10 mouse cellular contexts compared by ENCODE assay signal in the genomic region with DNA sequence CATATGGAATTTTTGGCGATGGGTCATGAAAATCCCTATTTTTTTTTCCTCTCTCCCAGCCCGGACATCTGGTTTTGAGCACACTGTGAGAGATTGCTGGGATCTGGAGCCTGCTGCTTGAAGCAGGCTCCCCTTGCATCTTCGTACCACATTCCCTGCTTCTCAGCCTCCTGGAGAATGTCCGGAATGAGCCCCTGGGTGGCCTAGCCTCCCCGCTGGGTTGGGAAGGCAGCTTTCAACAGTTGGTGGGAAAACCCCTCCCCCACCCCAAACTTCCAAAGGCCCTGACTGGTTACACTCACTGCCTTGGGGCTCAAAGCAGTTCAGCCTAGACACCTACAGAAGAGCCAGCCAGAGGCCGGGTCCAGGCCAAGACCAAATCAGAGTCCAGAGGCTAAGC. TPM values are rescaled to one million over a fixed set of nuclear protein-coding genes. Genes with fewer than 3 reads are reported as not detected.
DNase-seq lines count a peak whose midpoint lies in the region; ATAC-seq and TF ChIP-seq lines count a peak whose summit lies in the region.
"Had no signal": no experiment of that assay in that cellular context is flagged by ENCODE, and none has a peak within 500 bp of the region (broad histone marks: within the 10 kb centered on the region; RNA-seq: fewer than 3 reads in every experiment).

No protein-coding gene starts in this region.

- peak overlapping the region; percentile 64 for H3K27ac ChIP-seq in forebrain, embryonic 10.5 days
- H3K27ac ChIP-seq in forebrain, postnatal 0 days (ENCODE audit: low read depth, low read length), result no peak overlapping the region
- peak overlapping the region; percentile 82 for H3K27ac ChIP-seq in lung, embryonic 14.5 days (ENCODE audit: low read depth)
- H3K27ac ChIP-seq in embryonic facial prominence, embryonic 15.5 days (replicated peaks), result peak overlapping the region; percentile 90
- H3K27ac ChIP-seq in cerebellum, adult 2 months (ENCODE audit: insufficient read depth, low read length), result no peak overlapping the region

- no peak overlapping the region for H3K4me2 ChIP-seq in forebrain, postnatal 0 days (ENCODE audit: low read depth)
- no peak overlapping the region for H3K4me2 ChIP-seq in lung, embryonic 14.5 days
- no peak overlapping the region for H3K4me2 ChIP-seq in embryonic facial prominence, embryonic 15.5 days (replicated peaks)

- peak; percentile 50 for DNase-seq in forebrain, embryonic 10.5 days (ENCODE audit: extremely low spot score, low spot score)
- DNase-seq in forebrain, postnatal 0 days, result no peak
- peak; percentile 84 for DNase-seq in lung, embryonic 14.5 days
- DNase-seq in lung, adult 2 months, result no peak
- peak; percentile 66 for DNase-seq in neural tube, embryonic 10.5 days (ENCODE audit: extremely low spot score, low spot score)
- no peak for DNase-seq in layer of hippocampus, postnatal 36 days
- no peak for DNase-seq in cerebellum, adult 2 months
- DNase-seq: adrenal gland, adult 2 months; thymus, adult 2 months had no signal

- H3K4me3 ChIP-seq in forebrain, embryonic 10.5 days, result no peak overlapping the region
- no peak overlapping the region for H3K4me3 ChIP-seq in forebrain, postnatal 0 days (ENCODE audit: low read depth, low read length)
- H3K4me3 ChIP-seq in lung, embryonic 14.5 days (ENCODE audit: low read depth, low read length), result no peak overlapping the region
- no peak overlapping the region for H3K4me3 ChIP-seq in lung, adult 2 months (replicated peaks; ENCODE audit: extremely low read depth, low read depth, low read length)
- no peak overlapping the region for H3K4me3 ChIP-seq in embryonic facial prominence, embryonic 15.5 days (replicated peaks)
- H3K4me3 ChIP-seq in cerebellum, adult 2 months (replicated peaks; ENCODE audit: insufficient read depth, low read depth, low read length), result no peak overlapping the region

- peaks cover 58% of the 10 kb centered on the region for H3K27me3 ChIP-seq in forebrain, embryonic 10.5 days (ENCODE audit: poor library complexity, severe bottlenecking)
- no peaks in the 10 kb centered on the region for H3K27me3 ChIP-seq in forebrain, postnatal 0 days (ENCODE audit: insufficient read depth, low read length)
- no peaks in the 10 kb centered on the region for H3K27me3 ChIP-seq in lung, embryonic 14.5 days (ENCODE audit: insufficient read depth, low read length)
- H3K27me3 ChIP-seq in embryonic facial prominence, embryonic 15.5 days, result no peaks in the 10 kb centered on the region
- H3K27me3 ChIP-seq in cerebellum, adult 2 months (ENCODE audit: control insufficient read depth, insufficient read depth, low read length), result no peaks in the 10 kb centered on the region

- no peaks in the 10 kb centered on the region for H3K36me3 ChIP-seq in forebrain, embryonic 10.5 days (replicated peaks)
- H3K36me3 ChIP-seq in forebrain, postnatal 0 days (ENCODE audit: insufficient read depth), result no peaks in the 10 kb centered on the region
- no peaks in the 10 kb centered on the region for H3K36me3 ChIP-seq in lung, embryonic 14.5 days (ENCODE audit: insufficient read depth)
- no peaks in the 10 kb centered on the region for H3K36me3 ChIP-seq in embryonic facial prominence, embryonic 15.5 days

- H3K9ac ChIP-seq in forebrain, postnatal 0 days, result no peak overlapping the region
- H3K9ac ChIP-seq in lung, embryonic 14.5 days, result no peak overlapping the region
- H3K9ac ChIP-seq in embryonic facial prominence, embryonic 15.5 days, result no peak overlapping the region

- TF ChIP-seq CTCF in forebrain, postnatal 0 days (IDR thresholded peaks at IDR 0.05; ENCODE audit: low read depth), result no peak
- no peak for TF ChIP-seq CTCF in lung, embryonic 14.5 days (IDR thresholded peaks at IDR 0.05; ENCODE audit: low read depth)
- TF ChIP-seq CTCF in lung, adult 2 months (IDR thresholded peaks at IDR 0.05; ENCODE audit: insufficient read depth, low read length), result no peak
- no peak for TF ChIP-seq CTCF in cerebellum, adult 2 months (IDR thresholded peaks at IDR 0.05; ENCODE audit: borderline replicate concordance, insufficient read depth, low read depth, low read length)

- peaks cover 47% of the 10 kb centered on the region for H3K4me1 ChIP-seq in forebrain, embryonic 10.5 days
- peaks cover 3% of the 10 kb centered on the region; the same call in 1 of the 2 replicates for H3K4me1 ChIP-seq in forebrain, postnatal 0 days (ENCODE audit: insufficient read depth)
- H3K4me1 ChIP-seq in lung, embryonic 14.5 days (ENCODE audit: insufficient read depth), result 0 out of 2 replicates have a peak, but pooled peaks cover 5% of the 10 kb centered on the region
- H3K4me1 ChIP-seq in lung, adult 2 months (ENCODE audit: control insufficient read depth, insufficient read depth, low read length), result no peaks in the 10 kb centered on the region
- H3K4me1 ChIP-seq in embryonic facial prominence, embryonic 15.5 days, result peaks cover 47% of the 10 kb centered on the region
- peaks cover 7% of the 10 kb centered on the region; the same call in 1 of the 2 replicates for H3K4me1 ChIP-seq in cerebellum, adult 2 months (ENCODE audit: control insufficient read depth, insufficient read depth, low read length)

- no peak for ATAC-seq in forebrain, postnatal 0 days
- ATAC-seq in lung, embryonic 14.5 days (ENCODE audit: insufficient read depth), result peak; percentile 78
- peak; percentile 81 for ATAC-seq in embryonic facial prominence, embryonic 15.5 days (ENCODE audit: insufficient number of reproducible peaks, low FRiP score, low TSS enrichment, low read depth)

- TF ChIP-seq POLR2A in lung, adult 2 months (IDR thresholded peaks at IDR 0.05; ENCODE audit: borderline replicate concordance, extremely low read depth, low read depth, low read length), result no peak
- TF ChIP-seq POLR2A in cerebellum, adult 2 months (IDR thresholded peaks at IDR 0.05; ENCODE audit: borderline replicate concordance, insufficient read depth, low read length), result no peak

- H3K9me3 ChIP-seq in forebrain, embryonic 10.5 days, result peaks cover 7% of the 10 kb centered on the region; the same call in 1 of the 2 replicates
- no peaks in the 10 kb centered on the region for H3K9me3 ChIP-seq in forebrain, postnatal 0 days (ENCODE audit: low read length)
- no peaks in the 10 kb centered on the region for H3K9me3 ChIP-seq in lung, embryonic 14.5 days (ENCODE audit: low read depth, low read length)
- no peaks in the 10 kb centered on the region for H3K9me3 ChIP-seq in embryonic facial prominence, embryonic 15.5 days (replicated peaks)

- 11% methylated on average over 6 of the region's 6 CpGs for WGBS in forebrain, embryonic 10.5 days
- 22% methylated on average over 6 of the region's 6 CpGs for WGBS in forebrain, postnatal 0 days
- 14% methylated on average over 6 of the region's 6 CpGs for WGBS in lung, embryonic 14.5 days
- WGBS in lung, adult 2 months, result 63% methylated on average over 6 of the region's 6 CpGs
- 15% methylated on average over 6 of the region's 6 CpGs for WGBS in embryonic facial prominence, embryonic 15.5 days
- WGBS in cerebellum, adult 2 months, result 59% methylated on average over 6 of the region's 6 CpGs

RNA-seq across cellular contexts. Expression of a gene that starts 5.8 kb away (rescaled TPM):
- 15.7 and 17.8 TPM in 2 replicates for polyA plus RNA-seq in forebrain, embryonic 10.5 days (2016; fragmentation: Nextera tagmentation; extraction: Ambion mirVana)
- total RNA-seq in forebrain, postnatal 0 days (2014; rRNA removed), result 12.7 and 13.4 TPM in 2 replicates
- polyA plus RNA-seq in forebrain, postnatal 0 days (2015; fragmentation: Nextera tagmentation; extraction: Ambion mirVana), result 11.6 and 16.8 TPM in 2 replicates
- polyA plus RNA-seq in lung, embryonic 14.5 days (2014; fragmentation: Nextera tagmentation; extraction: Ambion mirVana), result 34.9 and 36.5 TPM in 2 replicates
- 65.5 and 78.9 TPM in 2 replicates for polyA plus RNA-seq in lung, adult 2 months (2012; rRNA removed)
- 39.3 and 41.8 TPM in 2 replicates for polyA plus RNA-seq in embryonic facial prominence, embryonic 15.5 days (2015; fragmentation: Nextera tagmentation; extraction: Ambion mirVana)
- 100 to 1,000 TPM; 266 to 300 TPM for total RNA-seq in layer of hippocampus, postnatal 36 days (2021)
- 86.8 and 93.2 TPM in 2 replicates for polyA plus RNA-seq in cerebellum, adult 2 months (2012; rRNA removed)

Comparison
In these comparisons a context has a peak if more than half of its experiments do, and no peak if none do; other contexts are left out.
1. DNase-seq: peak in forebrain, embryonic 10.5 days (single experiment), lung, embryonic 14.5 days (single experiment) and neural tube, embryonic 10.5 days (single experiment); none in forebrain, postnatal 0 days (single experiment), lung, adult 2 months (single experiment), layer of hippocampus, postnatal 36 days (0 of 2) and cerebellum, adult 2 months (0 of 2).
2. H3K27ac ChIP-seq: peak in forebrain, embryonic 10.5 days (single experiment), lung, embryonic 14.5 days (single experiment) and embryonic facial prominence, embryonic 15.5 days (single experiment); none in forebrain, postnatal 0 days (single experiment) and cerebellum, adult 2 months (single experiment).